Mouse (Mus musculus): ENCODE data around the gene Epha1. TPM values are rescaled to one million over a fixed set of nuclear protein-coding genes. Genes with fewer than 3 reads are reported as not detected.

Gene Epha1
- polyA plus RNA-seq, 1 experiment from 2014 or later: 1.8 TPM

DNA sequence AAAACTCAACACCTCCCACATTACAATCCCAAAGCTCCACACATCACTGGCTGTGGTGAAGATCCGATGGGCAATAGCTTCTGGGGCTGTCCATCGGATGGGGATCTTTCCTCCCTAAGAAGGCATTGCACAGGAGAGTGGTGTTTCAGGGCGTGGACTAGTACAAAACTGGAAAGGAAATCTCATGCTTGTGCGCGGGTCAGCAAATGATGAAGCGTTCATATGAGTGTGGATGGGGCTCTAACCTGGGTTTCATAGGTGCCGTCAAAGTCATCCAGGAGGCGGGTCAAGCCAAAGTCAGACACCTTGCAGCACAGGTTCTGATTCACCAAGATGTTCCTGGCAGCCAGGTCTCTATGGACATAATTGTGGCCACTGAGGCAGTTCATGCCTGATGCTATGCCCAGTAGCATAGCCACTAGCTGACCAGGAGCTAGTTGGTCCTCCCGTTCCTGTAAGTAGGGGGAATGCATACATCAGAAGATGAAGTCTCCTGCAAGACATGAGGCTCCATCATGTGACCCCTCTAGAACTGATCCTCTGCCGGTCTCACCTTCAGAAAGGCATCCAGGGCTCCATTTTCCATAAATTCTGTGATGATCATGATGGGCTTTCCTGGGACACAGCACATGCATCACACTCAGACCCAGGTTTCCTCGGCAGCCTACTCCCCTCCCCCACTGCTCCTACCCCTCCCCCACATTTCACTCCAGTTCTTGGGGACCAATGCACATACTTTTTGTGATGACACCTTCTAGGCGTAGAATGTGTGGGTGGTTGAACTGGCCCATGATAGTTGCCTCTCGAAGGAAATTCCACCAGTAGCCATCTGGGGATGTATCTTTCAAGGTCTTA is 11.8 kb downstream of the Epha1 start:
- no peaks in the 10 kb centered on the region for H3K4me1 ChIP-seq (ENCODE audit: control insufficient read depth, insufficient read depth, low read length)
- no peak overlapping the region for H3K4me3 ChIP-seq (ENCODE audit: low read depth, low read length)
- no peak overlapping the region for H3K9ac ChIP-seq (replicated peaks; ENCODE audit: low read length)
- WGBS: 90% methylated on average over 13 of the region's 13 CpGs
- no peaks in the 10 kb centered on the region for H3K9me3 ChIP-seq (replicated peaks; ENCODE audit: control insufficient read depth, low read length)
- ATAC-seq (replicated peaks; ENCODE audit: insufficient number of reproducible peaks, low FRiP score, low TSS enrichment, low read depth) (no peak), DNase-seq (ENCODE audit: low spot score) (no peak)
- H3K27ac ChIP-seq (replicated peaks; ENCODE audit: low read depth, low read length): no peak overlapping the region
- no peaks in the 10 kb centered on the region for H3K27me3 ChIP-seq (ENCODE audit: control insufficient read depth, insufficient read depth, low read length)
- H3K36me3 ChIP-seq (replicated peaks; ENCODE audit: control insufficient read depth, insufficient read depth, low read depth, low read length): peaks cover 6% of the 10 kb centered on the region; the same call in 1 of the 2 replicates
- no peak overlapping the region for H3K4me2 ChIP-seq (ENCODE audit: low read depth, low read length)

DNA sequence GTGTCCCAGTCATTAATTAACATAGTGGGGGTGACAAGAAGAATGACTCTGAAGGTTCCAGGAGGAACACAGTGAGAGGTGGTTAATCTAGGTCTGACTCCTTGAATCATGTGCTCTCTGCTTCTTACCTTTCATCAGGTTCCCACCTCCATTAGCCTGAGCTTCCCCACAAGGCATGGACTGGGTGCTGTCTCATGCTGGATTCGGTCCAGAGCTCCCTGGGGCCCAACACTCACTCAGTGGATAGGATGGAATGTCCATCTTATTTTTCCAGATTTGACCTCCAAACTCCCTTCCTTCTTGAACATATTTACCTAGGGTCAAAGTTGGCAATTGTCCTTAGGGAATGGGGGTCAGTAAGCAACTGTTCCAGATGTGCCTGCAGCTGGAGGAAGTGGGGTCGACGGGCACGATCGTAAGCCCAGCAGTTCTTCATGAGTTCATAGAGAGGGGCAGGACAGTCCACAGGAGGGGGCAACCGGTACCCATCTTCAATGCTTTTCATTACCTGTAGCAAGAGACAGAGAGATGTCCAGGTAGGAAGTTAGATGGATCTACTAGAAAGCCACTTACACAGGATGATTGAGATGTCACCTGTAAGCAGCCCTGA is 12.7 kb downstream of the Epha1 start:
- H3K9ac ChIP-seq (replicated peaks; ENCODE audit: low read length): no peak overlapping the region
- peaks cover 6% of the 10 kb centered on the region; the same call in 1 of the 2 replicates for H3K36me3 ChIP-seq (replicated peaks; ENCODE audit: control insufficient read depth, insufficient read depth, low read depth, low read length)
- DNase-seq (ENCODE audit: low spot score): no peak
- WGBS: 74% methylated on average over 6 of the region's 6 CpGs
- H3K4me2 ChIP-seq (ENCODE audit: low read depth, low read length): no peak overlapping the region
- no peaks in the 10 kb centered on the region for H3K27me3 ChIP-seq (ENCODE audit: control insufficient read depth, insufficient read depth, low read length)
- H3K27ac ChIP-seq (replicated peaks; ENCODE audit: low read depth, low read length): no peak overlapping the region
- H3K4me1 ChIP-seq (ENCODE audit: control insufficient read depth, insufficient read depth, low read length): no peaks in the 10 kb centered on the region
- H3K4me3 ChIP-seq (ENCODE audit: low read depth, low read length): no peak overlapping the region
- no peaks in the 10 kb centered on the region for H3K9me3 ChIP-seq (replicated peaks; ENCODE audit: control insufficient read depth, low read length)
- ATAC-seq (replicated peaks; ENCODE audit: insufficient number of reproducible peaks, low FRiP score, low TSS enrichment, low read depth): no peak

DNA sequence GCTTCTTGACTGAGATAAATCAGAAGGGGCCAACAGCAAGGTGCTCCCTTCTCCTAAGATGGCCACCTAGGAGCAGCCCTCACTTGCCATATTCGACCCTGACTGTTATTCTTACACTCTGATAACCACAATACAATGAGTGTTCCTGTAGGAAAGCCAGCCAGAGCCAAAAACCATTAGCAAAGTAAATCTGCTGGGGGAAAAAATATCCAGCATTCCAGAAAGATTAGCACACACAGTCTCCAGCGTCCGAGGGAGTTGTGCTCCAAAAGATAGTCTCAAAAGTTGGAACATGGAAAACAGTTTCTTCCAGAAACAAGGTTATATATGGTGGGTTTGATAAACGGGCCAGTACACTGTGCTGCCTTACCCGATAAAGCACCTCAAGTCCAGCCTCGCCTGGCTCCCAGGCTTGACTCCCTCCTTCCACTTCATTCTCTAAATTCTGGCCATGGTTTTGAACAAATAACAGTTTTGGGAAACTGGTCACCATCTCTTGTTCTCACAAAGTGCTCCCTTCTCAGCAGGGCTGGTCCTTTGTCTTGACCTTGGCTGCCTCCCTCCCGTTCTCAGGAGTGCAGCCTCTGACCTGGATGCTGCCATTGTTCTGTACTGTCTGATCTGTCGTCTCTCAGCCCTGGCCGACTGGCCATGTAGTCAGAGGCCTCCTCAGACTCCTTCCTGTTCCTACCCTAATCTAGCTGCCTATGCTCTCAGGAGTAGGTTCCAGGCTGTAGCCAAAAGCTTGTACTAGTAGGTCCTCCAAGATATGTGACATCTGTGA is 13.5 kb downstream of the Epha1 start:
- 76% methylated on average over 9 of the region's 9 CpGs for WGBS
- DNase-seq (ENCODE audit: low spot score) (no peak), ATAC-seq (replicated peaks; ENCODE audit: insufficient number of reproducible peaks, low FRiP score, low TSS enrichment, low read depth) (no peak)
- Histone ChIP-seq H3K27me3 (ENCODE audit: control insufficient read depth, insufficient read depth, low read length) (no peaks in the 10 kb centered on the region), H3K4me3 (ENCODE audit: low read depth, low read length) (no peak overlapping the region), H3K9me3 (replicated peaks; ENCODE audit: control insufficient read depth, low read length) (no peaks in the 10 kb centered on the region), H3K4me2 (ENCODE audit: low read depth, low read length) (no peak overlapping the region), H3K27ac (replicated peaks; ENCODE audit: low read depth, low read length) (no peak overlapping the region), H3K36me3 (replicated peaks; ENCODE audit: control insufficient read depth, insufficient read depth, low read depth, low read length) (peaks cover 6% of the 10 kb centered on the region; the same call in 1 of the 2 replicates), H3K9ac (replicated peaks; ENCODE audit: low read length) (no peak overlapping the region), H3K4me1 (ENCODE audit: control insufficient read depth, insufficient read depth, low read length) (no peaks in the 10 kb centered on the region)

DNA sequence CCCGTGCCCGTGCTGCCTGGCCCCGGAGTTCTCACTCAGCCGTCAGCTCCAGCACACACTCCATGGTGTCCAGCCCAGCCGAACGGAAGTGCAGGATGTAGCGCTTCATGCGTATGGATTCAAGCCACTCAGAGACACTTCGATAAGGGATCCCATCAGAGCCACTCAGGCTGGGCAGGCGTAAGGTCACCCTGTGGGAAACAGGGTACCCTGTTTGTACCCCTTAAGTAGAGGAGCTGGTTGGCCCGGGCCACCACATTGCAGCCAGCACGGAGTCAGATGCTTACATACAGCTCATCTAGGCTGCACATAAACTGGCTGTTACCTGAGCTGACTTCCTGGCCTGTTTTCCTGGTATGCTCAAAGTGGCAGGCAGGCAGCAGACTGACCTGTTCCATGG is 14.2 kb downstream of the Epha1 start:
- no peak overlapping the region for H3K4me2 ChIP-seq (ENCODE audit: low read depth, low read length)
- H3K9ac ChIP-seq (replicated peaks; ENCODE audit: low read length): no peak overlapping the region
- H3K36me3 ChIP-seq (replicated peaks; ENCODE audit: control insufficient read depth, insufficient read depth, low read depth, low read length): peaks cover 6% of the 10 kb centered on the region; the same call in 1 of the 2 replicates
- no peaks in the 10 kb centered on the region for H3K9me3 ChIP-seq (replicated peaks; ENCODE audit: control insufficient read depth, low read length)
- ATAC-seq (replicated peaks; ENCODE audit: insufficient number of reproducible peaks, low FRiP score, low TSS enrichment, low read depth) (no peak), DNase-seq (ENCODE audit: low spot score) (no peak)
- no peaks in the 10 kb centered on the region for H3K4me1 ChIP-seq (ENCODE audit: control insufficient read depth, insufficient read depth, low read length)
- 93% methylated on average over 12 of the region's 12 CpGs for WGBS
- H3K4me3 ChIP-seq (ENCODE audit: low read depth, low read length): no peak overlapping the region
- no peak overlapping the region for H3K27ac ChIP-seq (replicated peaks; ENCODE audit: low read depth, low read length)
- no peaks in the 10 kb centered on the region for H3K27me3 ChIP-seq (ENCODE audit: control insufficient read depth, insufficient read depth, low read length)

DNA sequence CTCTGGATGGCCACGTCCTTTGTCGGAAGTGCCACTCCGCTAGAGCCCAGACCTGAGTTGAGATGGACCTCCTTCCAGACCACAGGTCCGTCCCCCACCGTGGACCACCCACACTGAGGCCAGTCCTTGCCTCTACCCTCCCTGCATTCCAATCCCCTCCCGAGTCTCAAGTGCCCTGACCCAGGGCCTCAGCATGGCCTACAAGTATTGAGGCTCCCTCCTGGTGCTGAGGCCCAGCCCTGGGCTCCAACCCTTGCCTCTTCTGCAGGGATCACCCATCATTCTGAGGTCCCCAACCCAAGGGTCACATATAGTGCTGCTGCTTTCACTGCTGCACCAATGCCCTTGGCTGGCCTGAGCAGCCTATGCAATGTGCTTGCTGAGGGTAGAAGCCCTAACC is 15.2 kb downstream of the Epha1 start:
- no peak overlapping the region for H3K9ac ChIP-seq (replicated peaks; ENCODE audit: low read length)
- no peaks in the 10 kb centered on the region for H3K9me3 ChIP-seq (replicated peaks; ENCODE audit: control insufficient read depth, low read length)
- no peak overlapping the region for H3K27ac ChIP-seq (replicated peaks; ENCODE audit: low read depth, low read length)
- no peak for DNase-seq (ENCODE audit: low spot score)
- H3K4me3 ChIP-seq (ENCODE audit: low read depth, low read length): no peak overlapping the region
- H3K27me3 ChIP-seq (ENCODE audit: control insufficient read depth, insufficient read depth, low read length): no peaks in the 10 kb centered on the region
- 60% methylated on average over 6 of the region's 6 CpGs for WGBS
- no peaks in the 10 kb centered on the region for H3K4me1 ChIP-seq (ENCODE audit: control insufficient read depth, insufficient read depth, low read length)
- no peak overlapping the region for H3K4me2 ChIP-seq (ENCODE audit: low read depth, low read length)
- H3K36me3 ChIP-seq (replicated peaks; ENCODE audit: control insufficient read depth, insufficient read depth, low read depth, low read length): peaks cover 6% of the 10 kb centered on the region; the same call in 1 of the 2 replicates
- no peak for ATAC-seq (replicated peaks; ENCODE audit: insufficient number of reproducible peaks, low FRiP score, low TSS enrichment, low read depth)

DNA sequence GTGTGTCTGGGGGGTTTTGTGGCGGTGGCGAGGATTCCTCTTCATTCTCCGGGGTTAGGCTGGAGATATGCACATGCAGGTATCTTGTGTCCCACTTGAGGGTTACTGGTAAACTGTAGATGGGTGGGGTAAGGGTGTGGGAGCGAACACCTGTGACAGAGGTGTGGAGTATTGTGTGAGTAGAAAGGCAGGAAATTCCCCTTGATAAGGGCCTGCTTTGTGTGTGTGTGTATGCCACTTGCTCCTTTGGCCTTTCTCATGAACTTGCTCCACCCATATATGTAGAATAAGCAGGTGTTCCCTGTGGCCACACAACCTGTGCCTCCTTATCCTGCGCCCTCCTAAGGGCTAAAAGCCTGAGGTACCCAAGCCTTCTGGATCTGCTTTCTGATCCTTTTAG is 16.2 kb downstream of the Epha1 start:
- no peak overlapping the region for H3K4me2 ChIP-seq (ENCODE audit: low read depth, low read length)
- no peak for DNase-seq (ENCODE audit: low spot score)
- H3K4me1 ChIP-seq (ENCODE audit: control insufficient read depth, insufficient read depth, low read length): no peaks in the 10 kb centered on the region
- ATAC-seq (replicated peaks; ENCODE audit: insufficient number of reproducible peaks, low FRiP score, low TSS enrichment, low read depth): no peak
- H3K36me3 ChIP-seq (replicated peaks; ENCODE audit: control insufficient read depth, insufficient read depth, low read depth, low read length): peaks cover 6% of the 10 kb centered on the region; the same call in 1 of the 2 replicates
- WGBS: 97% methylated on average over 5 of the region's 5 CpGs
- H3K9ac ChIP-seq (replicated peaks; ENCODE audit: low read length): no peak overlapping the region
- no peak overlapping the region for H3K4me3 ChIP-seq (ENCODE audit: low read depth, low read length)
- no peaks in the 10 kb centered on the region for H3K9me3 ChIP-seq (replicated peaks; ENCODE audit: control insufficient read depth, low read length)
- no peak overlapping the region for H3K27ac ChIP-seq (replicated peaks; ENCODE audit: low read depth, low read length)
- no peaks in the 10 kb centered on the region for H3K27me3 ChIP-seq (ENCODE audit: control insufficient read depth, insufficient read depth, low read length)

DNA sequence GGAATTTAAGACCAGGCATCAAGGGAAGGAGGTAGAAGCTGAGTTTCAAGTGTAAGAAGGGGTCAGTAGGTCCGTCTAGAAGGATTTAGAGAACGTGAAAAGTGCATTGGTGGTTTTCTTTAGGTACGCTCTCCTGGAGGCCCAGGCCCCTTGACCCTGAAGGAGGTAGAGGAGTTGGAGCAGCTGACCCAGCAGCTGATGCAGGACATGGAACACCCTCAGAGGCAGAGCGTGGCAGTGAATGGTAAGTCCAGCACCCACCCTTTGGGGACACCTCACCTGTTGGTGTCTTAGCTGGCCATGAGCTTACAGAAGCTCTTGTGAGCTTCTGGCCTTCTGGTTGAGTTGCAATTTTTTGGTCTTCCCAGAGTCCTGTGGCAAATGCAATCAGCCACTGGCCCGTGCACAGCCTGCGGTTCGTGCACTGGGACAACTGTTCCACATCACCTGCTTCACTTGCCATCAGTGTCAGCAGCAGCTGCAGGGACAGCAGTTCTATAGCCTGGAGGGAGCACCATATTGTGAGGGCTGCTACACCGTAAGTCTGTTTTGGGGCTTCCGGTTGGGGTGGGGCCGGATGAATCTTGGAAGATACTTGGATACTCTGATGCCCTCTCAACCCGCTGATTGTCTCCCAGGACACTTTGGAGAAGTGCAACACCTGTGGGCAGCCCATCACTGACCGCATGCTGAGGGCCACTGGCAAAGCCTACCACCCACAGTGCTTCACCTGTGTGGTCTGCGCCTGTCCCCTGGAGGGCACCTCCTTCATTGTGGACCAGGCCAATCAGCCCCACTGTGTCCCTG is 17.1 kb downstream of the Epha1 start:
- peaks cover 3% of the 10 kb centered on the region for H3K4me1 ChIP-seq (ENCODE audit: control insufficient read depth, insufficient read depth, low read length)
- H3K9me3 ChIP-seq (replicated peaks; ENCODE audit: control insufficient read depth, low read length): no peaks in the 10 kb centered on the region
- H3K27ac ChIP-seq (replicated peaks; ENCODE audit: low read depth, low read length): no peak overlapping the region
- H3K27me3 ChIP-seq (ENCODE audit: control insufficient read depth, insufficient read depth, low read length): no peaks in the 10 kb centered on the region
- H3K9ac ChIP-seq (replicated peaks; ENCODE audit: low read length): no peak overlapping the region
- no peak overlapping the region for H3K4me3 ChIP-seq (ENCODE audit: low read depth, low read length)
- DNase-seq (ENCODE audit: low spot score) (no peak), ATAC-seq (replicated peaks; ENCODE audit: insufficient number of reproducible peaks, low FRiP score, low TSS enrichment, low read depth) (no peak)
- 93% methylated on average over 13 of the region's 13 CpGs for WGBS
- peaks cover 6% of the 10 kb centered on the region; the same call in 1 of the 2 replicates for H3K36me3 ChIP-seq (replicated peaks; ENCODE audit: control insufficient read depth, insufficient read depth, low read depth, low read length)
- no peak overlapping the region for H3K4me2 ChIP-seq (ENCODE audit: low read depth, low read length)
